Mouse (Mus musculus) MN1 (cell line): ENCODE data around the gene Sorbs2.

Experiments used
- DNase-seq: peaks from one replicate; pipeline ENCODE4 v3.0.0-alpha.2; 2016; ENCODE audit warnings: low spot score

The Sorbs2 gene

DNA sequence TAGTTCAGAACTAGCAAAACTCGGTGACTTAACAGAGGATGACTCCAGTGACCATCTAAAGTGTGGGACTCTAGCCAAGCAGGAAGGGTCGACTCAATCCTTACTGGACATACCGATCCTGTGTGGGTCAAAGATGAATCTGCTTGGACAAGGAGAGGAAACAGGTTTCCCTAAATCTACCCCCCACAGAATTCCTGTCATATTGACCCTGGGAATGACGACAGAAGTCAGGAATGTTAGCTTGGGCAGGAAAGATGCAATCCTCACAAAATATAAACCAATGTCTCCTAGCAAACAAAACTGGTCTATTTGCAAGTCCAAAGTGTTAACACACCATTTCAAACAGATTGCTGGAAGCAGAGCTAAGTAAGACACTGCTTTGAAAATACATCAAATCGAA is 118.8 kb downstream of the Sorbs2 start:
- DNase-seq, result no peak

DNA sequence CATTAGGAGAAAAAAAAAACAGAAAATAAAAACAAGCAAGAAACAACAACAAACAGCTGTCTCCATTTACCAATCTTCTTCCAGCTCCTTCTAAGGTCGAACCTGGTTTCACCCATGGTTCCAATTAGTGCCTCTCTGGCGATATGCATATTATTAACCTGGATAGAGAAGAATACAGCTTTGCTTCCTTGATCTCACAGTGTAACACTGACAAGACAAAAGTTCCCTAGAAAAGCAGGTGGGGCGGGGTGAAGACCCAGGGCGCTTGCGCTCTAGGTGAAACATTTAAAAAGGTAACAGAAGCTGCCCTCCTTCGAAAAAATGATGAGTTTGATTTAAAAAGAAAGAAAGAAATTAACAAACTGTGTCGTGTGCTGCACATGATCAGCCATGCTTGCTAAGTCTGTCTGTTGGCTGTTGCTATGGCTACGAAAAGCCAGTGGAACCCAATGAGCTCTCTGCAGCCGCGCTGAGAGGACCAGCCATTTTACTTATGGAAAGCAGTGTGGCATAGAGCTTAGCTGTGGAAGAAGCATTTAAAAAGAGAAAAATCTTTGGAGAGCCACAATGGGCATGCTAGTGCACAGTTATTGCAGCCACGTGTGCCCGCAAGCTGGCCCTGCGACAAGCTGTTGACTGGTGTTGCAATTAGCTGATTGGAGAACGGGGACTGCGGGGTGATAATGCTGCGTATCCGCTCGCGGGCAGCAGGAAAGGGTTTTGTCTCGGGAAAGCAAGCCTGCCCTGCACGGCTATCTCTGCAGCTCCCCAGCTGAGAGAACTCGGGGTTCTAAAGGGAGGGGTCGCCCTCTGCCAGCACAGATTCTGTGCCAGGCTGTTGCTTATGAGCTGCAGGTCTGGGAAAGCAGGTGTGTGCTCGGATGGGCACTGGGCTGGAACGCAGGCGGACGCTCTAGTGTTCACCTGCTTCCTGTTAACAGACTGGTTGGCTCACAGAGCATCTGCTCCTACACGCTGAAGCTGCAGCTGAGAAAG is 120.0 kb downstream of the Sorbs2 start:
- no peak for DNase-seq

DNA sequence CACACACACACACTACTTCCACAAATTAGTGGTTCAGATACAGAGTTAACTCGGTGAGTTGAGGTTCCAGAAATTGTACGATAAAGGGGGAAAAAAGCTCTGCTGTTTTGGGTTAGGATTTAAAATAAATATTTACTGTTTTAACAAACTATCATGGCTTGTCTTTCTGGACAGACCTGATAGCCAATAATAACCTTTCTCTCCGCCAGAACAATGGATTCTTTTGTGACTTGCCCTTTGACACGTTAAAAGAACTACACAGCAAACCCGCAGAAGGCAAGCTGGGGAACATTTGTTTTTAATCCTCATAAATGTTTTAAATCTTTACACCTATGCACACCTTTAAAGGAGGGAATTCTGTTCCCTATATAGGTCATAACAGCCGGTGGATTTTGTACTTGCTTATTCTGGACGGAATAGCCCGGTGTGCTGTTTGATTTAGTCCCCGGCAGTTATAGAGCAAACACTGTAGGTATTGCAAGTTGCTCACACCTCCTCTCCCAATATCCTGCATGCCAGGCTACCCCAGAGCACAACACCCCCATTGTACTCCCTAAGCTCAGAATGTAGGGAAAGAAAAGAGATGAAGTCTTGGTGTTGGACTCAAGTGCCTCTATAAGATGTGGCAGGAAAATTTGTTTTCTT is 121.0 kb downstream of the Sorbs2 start:
- DNase-seq, result no peak

DNA sequence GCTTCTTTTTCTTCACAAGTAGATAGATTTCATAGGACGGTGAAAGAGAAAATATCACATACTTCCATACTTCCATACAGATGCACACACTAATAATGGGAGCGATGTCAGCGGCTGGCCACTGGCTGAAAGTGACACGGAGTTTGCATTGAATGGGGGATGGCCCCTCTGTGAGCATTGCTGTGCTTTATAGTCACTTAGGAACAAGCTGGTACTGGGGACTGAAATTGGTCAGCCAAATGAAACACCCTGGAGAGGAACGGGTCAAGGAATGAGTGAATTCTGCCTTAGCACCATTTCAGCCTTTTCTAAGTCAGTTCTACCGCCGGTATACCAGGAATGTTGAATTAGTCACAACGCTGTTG is 121.5 kb downstream of the Sorbs2 start:
- no peak for DNase-seq

DNA sequence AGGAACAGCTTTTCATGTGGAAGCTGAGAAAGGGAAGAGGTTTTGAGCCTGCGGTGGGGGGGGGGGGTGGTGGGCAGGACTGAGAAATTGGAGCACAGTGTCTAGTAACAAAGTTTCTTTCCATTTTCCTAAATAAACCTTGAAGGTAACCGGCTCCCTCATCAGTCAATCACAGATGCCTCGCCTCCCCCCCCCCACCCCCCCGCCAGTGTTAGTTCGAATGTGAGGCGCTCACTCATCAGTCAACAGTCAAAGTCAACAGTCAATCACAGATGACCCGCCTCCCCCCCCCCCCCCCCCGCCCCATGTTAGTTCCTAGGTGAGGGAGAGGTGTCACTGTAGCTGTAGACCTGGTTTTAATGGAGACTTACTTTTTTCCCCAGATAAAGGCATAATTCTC is 123.4 kb downstream of the Sorbs2 start:
- DNase-seq, result no peak

DNA sequence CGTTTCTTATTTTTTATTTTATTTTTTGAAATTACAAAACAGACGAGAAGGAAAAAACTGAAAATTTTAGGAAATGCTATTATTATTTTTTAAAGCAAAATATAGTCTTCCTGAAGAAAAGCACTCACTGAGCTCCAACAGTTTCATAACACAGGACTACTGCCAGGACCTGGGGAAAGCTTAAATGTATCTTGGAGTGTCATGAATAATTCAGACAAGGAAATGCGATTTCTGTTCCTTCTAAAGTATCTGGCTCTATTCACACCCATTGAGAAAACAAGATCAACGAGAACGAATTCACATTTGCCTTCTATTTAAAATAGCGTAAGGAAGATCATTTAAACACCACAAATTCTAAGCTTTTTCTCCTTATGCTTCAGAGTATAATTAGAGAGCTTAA is 127.6 kb downstream of the Sorbs2 start:
- DNase-seq, result no peak

DNA sequence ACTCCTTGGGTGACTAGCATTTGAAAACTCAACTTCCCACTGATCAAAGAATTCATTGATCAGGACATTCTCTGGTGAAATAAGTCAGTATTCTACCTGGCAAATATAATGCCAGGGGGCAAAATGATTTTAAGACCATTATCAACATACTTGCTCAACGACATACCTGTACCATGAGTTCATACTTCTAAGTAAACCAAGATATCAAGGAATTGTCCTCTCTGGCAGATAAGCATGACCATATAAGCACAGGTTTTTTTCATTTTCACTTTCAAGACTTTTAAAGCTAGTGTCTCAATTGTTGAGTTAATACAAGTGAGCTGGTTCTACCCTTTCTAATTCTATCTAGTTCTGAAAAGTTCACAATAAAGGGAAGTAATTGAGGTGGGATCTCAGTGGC is 130.2 kb downstream of the Sorbs2 start:
- DNase-seq, result no peak

DNA sequence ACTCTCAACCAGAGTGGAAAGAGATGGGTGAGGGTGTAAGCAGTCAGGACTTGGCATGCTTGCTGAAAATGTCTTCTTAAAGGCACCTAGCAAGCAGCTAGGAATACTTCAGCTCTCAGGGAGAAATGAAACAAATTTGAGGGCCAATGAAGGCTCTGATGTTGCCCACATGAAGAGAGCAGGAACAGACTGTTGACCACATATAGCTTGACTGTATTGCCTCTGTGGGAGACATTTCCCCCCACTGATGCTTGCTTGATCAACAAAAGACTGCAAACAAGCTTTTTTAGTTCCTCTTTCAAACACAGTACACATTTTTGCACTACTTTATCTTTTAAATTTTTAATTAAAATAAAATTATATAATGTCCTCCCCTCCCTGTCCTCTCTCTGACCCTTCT is 131.9 kb downstream of the Sorbs2 start:
- no peak for DNase-seq

DNA sequence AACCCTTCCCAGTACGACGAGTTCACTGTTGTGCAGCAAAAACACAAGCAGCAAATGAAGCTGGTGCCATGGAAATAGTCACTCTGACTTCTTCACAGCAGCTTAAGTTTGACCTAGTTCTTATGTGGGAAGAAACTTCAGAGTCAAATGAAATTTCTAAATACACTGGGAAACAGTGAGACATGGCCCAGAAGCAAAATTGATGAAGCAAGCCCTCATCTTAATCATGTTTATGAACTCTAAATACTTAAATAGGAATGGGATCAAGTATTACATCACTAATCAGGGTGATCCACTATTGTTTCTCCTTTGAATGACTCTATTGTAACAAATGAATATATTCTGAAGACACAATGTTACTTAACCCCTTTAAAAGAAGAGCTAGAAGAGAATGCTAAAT is 137.1 kb downstream of the Sorbs2 start:
- DNase-seq, result no peak

DNA sequence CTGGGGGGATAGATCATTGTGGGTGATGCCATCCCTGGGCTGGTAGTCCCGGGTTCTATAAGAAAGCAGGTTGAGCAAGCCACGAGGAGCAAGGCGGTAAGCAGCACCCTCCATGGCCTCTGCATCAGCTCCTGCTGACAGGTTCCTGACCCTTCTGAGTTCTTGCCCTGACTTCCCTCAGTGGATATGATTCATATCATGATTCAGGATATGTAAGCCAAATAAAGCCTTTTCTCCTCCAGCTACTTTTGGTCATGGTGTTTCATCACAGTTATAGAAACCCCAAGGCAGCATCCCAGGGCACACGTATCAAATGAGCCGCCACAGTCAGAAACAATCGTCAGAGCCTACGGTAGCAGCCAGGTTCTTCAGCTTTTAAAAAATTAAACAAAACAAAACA is 141.5 kb downstream of the Sorbs2 start:
- DNase-seq, result no peak

DNA sequence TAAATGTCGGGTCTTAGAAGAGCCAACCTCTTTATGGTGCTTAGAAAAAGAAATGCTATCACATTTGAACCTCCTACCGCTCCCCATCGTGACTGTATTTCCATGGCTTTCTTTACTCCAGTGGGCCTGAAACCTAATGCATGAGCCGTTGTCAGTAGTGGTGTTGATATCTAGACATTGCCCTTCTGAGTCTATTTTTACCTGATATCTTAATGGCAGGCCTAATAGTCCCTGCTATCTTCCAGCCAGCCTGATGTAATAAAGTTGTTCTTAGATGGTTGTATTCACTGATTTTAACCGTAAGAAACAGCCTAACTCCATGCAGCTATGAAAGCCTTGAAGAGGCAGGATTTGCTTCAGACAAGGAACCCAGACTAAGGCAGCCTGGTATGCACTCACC is 142.4 kb downstream of the Sorbs2 start:
- no peak for DNase-seq

DNA sequence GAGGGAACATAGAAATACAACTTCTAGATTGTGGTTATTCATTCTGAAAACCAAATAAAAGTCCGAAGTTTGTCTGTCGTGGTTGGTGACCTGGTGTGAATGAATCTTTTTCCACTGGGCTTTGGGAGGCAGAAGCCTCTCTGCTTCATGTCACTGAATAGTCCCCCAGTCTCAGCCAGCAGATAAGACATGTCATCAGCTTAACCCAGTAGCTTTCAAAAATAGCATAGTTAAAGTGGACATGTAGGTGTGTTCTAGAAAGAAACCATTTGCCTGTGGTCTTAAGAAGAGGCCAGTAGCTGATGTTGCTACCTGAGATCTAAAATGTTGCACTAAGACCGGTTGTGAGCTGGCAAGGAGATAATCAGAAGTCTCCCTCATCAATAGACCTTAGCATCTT is 150.4 kb downstream of the Sorbs2 start:
- no peak for DNase-seq

DNA sequence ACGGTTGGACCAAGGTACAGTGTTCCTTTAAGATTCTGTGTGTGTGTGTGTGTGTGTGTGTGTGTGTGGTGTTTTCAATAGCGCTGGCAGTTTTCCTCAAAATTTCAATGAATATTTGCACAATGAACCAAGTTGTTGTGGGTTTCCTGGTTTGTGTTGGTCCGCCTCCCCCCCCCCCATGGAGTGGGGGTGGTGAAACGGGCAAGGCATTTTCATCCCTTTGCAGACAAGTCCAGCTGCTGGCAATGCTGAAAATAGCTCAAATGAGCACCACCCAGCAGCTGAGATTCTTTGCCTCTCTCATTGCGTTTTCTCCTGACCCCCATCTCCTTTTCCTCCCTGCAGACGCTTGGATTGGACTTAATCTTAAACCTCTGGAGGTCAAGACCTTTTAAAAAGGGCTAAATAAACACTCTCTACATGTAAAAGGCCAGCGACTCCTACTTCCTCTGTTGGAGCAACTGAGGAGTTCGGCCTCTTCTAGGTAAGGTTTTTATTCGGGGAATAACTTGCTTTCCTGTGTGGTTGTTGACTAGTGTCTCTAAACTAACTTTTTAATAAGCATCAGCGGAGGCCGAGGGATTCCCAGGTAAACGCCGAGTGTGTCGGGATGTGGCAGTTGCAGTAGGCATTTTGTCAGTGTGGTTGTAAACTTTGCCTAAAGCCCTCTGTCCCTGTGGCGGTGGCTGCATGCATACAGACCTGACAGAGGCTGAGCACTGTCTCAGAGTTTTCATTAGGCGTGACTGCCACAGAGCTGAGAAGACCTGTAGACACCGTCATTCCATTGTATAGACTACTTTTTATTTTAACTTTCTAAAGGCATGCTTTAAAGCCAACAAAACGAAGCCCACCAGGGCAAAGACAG is 151.1 kb downstream of the Sorbs2 start:
- DNase-seq, result no peak

DNA sequence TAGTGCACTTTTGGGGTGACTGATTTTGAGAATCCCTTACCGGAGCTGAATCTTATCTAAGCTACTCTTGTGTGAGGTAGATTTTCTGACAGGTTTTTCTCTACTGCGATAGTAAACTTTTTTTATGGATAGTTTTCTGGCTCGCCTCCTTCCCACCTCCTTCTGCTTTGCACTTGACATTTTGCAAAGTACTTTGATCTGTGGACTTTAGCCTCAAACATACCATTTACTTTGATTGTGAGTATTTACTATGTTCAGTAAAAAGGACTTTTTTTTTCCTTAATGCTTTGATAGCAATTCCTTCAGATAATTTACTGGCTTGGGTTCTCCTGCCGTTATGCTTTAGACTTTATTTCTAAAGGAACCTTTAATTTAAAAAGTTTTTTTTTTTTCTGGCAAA is 151.9 kb downstream of the Sorbs2 start:
- DNase-seq, result no peak

DNA sequence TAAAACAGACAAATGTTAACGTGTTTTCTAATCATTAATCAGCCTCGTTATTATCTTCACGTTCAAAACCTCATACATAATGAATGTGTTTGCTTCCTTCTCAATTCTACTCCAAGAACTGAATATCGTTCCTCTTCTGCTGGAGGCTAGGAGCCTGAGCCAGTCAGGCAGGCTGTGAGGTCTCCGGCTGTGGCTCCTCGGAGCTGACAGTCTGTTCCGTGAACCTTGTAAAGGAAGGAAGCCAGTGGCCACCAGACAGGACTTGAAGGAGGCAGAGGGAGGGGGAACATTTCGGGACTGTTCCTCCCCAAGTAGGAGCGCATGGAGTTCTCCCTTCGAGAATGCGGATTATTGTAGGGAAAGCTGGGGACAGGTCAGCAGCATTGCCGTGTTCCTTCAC is 153.0 kb downstream of the Sorbs2 start:
- no peak for DNase-seq

DNA sequence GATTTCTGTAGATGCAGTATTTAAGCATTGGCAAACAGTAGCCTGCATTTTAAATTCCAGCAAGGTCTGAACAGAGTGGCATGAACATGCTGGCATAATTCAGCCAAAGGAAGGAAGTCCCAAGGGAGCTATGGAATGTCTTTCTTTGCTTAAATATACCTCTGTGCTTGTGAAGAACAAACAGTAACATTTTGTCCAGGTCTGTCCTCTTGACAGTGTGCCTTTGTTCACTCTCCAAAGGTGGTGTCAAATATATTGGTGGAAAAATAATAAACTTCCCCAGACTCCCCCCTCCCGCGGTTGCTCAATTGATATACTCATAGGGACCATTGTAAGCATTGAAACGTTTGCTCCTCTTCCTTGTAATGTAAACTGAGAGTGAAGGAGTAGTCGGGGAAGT is 154.0 kb downstream of the Sorbs2 start:
- no peak for DNase-seq

DNA sequence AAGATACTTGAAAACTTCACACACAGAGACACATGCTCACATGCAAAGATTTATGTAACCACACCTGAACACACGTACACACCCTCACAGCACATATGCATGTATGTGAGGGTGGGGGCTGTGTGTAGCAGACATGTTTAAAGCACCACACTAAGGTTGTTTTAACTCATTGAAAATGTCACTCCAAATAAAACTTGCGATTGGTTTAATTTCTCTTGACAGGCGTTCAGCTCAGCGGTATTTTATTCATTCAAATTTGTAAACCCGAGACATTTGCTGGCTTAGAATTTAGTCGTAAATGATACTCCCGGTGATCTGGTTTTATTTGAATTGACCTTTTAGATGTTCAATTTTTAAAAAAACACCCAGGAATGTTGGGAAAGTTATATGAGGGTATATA is 158.6 kb downstream of the Sorbs2 start:
- no peak for DNase-seq

DNA sequence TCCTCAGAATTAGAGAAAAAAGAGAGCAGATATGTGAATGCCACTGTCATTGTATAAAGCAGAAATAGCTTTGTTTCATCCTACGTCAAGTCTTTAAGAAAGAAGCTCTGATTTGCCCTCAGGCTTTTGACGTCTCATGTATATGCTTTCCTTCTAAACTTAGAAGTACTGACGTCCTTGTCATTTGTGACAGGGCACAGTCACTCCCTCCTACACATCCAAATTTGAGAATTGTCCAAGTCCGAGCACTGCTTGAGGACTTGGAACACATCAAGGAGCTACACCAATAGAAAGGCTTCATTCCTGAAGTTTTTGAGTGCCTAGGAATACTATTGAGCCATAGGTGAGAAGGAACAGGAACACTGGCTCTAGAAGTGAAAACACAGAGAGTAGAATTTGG is 165.6 kb downstream of the Sorbs2 start:
- no peak for DNase-seq

DNA sequence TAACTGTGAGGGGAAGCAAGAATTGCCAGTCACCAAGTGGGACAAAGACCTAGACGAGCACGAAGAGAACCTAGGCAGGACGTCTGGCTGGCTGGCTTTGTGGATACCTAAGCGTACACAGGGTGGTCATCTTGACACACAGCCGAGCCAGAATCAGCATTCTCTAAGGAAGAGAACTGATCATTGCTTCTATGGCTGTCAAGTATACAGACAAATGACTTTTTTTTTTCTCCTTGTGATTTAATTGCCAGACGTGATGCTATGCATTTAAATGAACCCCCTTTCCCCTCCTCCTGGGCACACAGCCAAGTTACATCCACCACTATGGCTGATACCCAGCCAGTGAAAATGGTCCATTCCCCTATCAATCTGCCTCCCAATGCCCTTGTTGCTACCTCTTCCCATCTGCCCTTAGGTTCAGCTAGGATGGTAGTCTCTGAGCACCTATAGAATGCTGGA is 168.3 kb downstream of the Sorbs2 start:
- no peak for DNase-seq

DNA sequence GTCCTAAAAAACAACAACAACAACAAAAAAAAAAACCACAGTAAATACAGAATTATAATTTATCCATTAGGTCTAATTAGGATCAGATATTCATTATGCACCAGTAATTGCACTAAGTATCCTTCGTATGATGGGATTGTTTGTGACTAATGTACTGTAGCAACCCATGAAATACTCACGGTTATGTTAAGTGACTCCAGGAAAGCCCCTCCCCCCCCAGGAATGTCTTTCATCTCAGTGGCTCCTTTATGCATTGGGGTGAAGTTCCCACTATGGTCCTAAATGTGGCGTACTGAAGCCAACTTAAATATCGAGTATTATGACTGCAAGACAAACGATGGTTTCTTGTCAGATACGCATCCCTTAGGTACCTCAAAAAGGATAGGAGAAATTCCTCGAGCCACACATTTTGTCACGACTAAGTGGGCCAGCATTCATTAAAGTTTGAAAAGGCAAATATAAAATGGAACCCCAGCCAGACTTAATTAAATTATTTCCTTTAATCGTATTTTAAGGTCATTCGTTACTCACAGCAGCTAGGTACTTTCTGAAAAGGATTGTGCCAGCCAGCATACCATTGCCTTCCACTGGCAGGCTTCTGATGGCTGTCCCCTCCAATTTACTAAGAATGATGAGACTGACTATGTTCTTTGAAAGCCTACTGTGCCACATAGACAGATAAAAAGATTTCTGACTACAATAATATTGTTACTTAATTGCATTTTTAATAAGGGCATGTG is 169.7 kb downstream of the Sorbs2 start:
- no peak for DNase-seq

DNA sequence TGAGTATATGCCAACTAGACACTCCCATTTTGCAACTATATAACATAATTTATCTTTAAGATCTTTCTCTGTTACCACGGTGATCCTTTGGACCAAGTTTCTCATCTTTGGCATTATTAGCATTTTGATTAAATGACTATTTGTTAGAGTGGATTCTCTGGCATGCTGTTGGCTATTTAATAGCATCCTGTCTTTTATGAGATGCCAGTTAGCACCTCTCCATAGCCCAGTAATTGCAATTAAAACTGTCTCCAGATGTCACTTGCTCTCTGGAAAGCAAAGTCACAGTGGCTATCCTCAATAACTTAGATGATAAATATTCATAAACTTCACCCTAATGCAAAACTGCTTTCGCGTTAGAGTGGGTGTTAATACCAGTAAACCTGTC is 170.3 kb downstream of the Sorbs2 start:
- no peak for DNase-seq

DNA sequence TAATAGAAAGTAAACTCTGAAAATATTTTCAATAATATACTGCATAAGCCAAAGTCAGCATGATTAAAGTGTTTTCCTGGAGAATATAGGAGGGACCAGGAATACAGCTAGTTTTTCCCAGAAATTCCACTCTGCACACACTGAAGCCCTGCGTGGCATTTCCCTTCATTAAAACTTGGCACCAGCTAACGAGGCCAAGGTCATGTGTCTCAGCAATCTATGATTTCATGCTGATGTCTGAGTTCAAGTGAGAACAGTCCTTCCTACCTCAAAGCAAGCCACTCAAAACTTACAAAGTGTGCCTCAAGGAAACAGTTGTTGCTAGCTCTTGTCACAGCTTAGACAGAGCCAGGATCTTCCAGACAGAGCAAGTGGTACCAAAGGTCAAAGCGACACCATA is 173.6 kb downstream of the Sorbs2 start:
- no peak for DNase-seq
